Mouse (Mus musculus): ENCODE results near the gene Cypt15. TPM values are rescaled to one million over a fixed set of nuclear protein-coding genes. Genes with fewer than 3 reads are reported as not detected.
"Not testable (repeated sequence)": the region's sequence is repeated elsewhere in the genome, so short reads cannot be mapped to it uniquely, and the experiment has no call there.

Gene Cypt15
- total RNA-seq (2012; rRNA removed) (not detected in 2 replicates), polyA plus RNA-seq (2012; ENCODE audit: insufficient read depth in 1 of 2, insufficient read length in 2 of 2, low read depth in 1 of 2, low replicate concordance in 2 of 2, missing spikeins in 1 of 2) (not detected)

GRCm38 (mm10) chrX:39345967-39346366 is at the start of gene Cypt15:
Gene Cypt15 (plus strand): TSS chrX:39346267.
- H3K27me3 ChIP-seq (ENCODE audit: control insufficient read depth in 1 of 2, insufficient read depth in 2 of 2, low read length in 2 of 2); H3K9me3 ChIP-seq (replicated peaks; ENCODE audit: insufficient read depth, low read length); DNase-seq (ENCODE audit: low read depth, low spot score); H3K4me3 ChIP-seq (ENCODE audit: control insufficient read depth in 1 of 2, insufficient read depth in 1 of 2, low read depth in 2 of 2, low read length in 2 of 2); H3K79me2 ChIP-seq (ENCODE audit: control insufficient read depth, insufficient read depth, low read length, poor library complexity); H3K36me3 ChIP-seq (ENCODE audit: control insufficient read depth in 1 of 2, insufficient read depth in 2 of 2, low read length in 2 of 2); H3K27ac ChIP-seq (ENCODE audit: control insufficient read depth, low read depth, low read length); H3K9ac ChIP-seq (ENCODE audit: control insufficient read depth, low read depth, low read length, poor library complexity, severe bottlenecking); H3K4me1 ChIP-seq (ENCODE audit: control insufficient read depth in 1 of 2, insufficient read depth in 2 of 2, low read length in 2 of 2): not testable (repeated sequence)

DNA sequence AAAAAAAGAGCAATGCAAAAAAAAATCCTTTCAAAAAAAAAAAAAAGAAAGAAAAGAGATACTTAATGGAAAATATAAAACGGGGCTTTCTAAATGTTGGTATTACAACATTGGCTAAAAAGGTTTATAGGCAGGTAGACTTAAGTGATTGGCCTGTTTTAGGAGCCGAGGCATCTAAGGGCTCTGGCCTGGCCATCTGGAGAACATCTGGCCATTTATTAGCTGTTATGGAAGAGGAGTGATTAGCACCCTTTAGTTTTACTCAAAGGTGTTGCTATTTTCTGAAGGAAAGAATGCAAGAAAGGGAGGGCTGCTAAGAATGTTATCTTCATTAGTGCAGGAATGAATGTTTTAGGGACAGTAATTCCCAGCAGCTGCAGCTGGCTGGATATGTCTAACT is 24.9 kb downstream of the Cypt15 start:
- Histone ChIP-seq H3K27ac (ENCODE audit: control insufficient read depth, low read depth, low read length) (no peak overlapping the region), H3K4me3 (ENCODE audit: control insufficient read depth in 1 of 2, insufficient read depth in 1 of 2, low read depth in 2 of 2, low read length in 2 of 2) (no peak overlapping the region), H3K4me1 (ENCODE audit: control insufficient read depth in 1 of 2, insufficient read depth in 2 of 2, low read length in 2 of 2) (no peaks in the 10 kb centered on the region), H3K9ac (ENCODE audit: control insufficient read depth, low read depth, low read length, poor library complexity, severe bottlenecking) (no peak overlapping the region), H3K27me3 (ENCODE audit: control insufficient read depth in 1 of 2, insufficient read depth in 2 of 2, low read length in 2 of 2) (no peaks in the 10 kb centered on the region), H3K79me2 (ENCODE audit: control insufficient read depth, insufficient read depth, low read length, poor library complexity) (no peaks in the 10 kb centered on the region), H3K9me3 (replicated peaks; ENCODE audit: insufficient read depth, low read length) (no peaks in the 10 kb centered on the region), H3K36me3 (ENCODE audit: control insufficient read depth in 1 of 2, insufficient read depth in 2 of 2, low read length in 2 of 2) (no peaks in the 10 kb centered on the region)
- TF ChIP-seq HCFC1 (IDR thresholded peaks at IDR 0.05; ENCODE audit: low read depth, low read length) = no peak
- TF ChIP-seq ZMIZ1 (IDR thresholded peaks at IDR 0.05; ENCODE audit: low read depth, low read length) = no peak
- TF ChIP-seq POLR2AphosphoS2 (IDR thresholded peaks at IDR 0.05; ENCODE audit: low read length) = no peak
- no peak for TF ChIP-seq CHD2 (IDR thresholded peaks at IDR 0.05; ENCODE audit: low read length)
- TF ChIP-seq SMC3 (IDR thresholded peaks at IDR 0.05; ENCODE audit: low read depth, low read length) = no peak
- no peak for DNase-seq (ENCODE audit: low read depth, low spot score)

- H3K9me3 ChIP-seq (replicated peaks; ENCODE audit: insufficient read depth, low read length) = no peaks in the 10 kb centered on the region
- no peaks in the 10 kb centered on the region for H3K4me1 ChIP-seq (ENCODE audit: control insufficient read depth in 1 of 2, insufficient read depth in 2 of 2, low read length in 2 of 2)
- H3K27me3 ChIP-seq (ENCODE audit: control insufficient read depth in 1 of 2, insufficient read depth in 2 of 2, low read length in 2 of 2) = no peaks in the 10 kb centered on the region
- no peak overlapping the region for H3K27ac ChIP-seq (ENCODE audit: control insufficient read depth, low read depth, low read length)
- no peak overlapping the region for H3K9ac ChIP-seq (ENCODE audit: control insufficient read depth, low read depth, low read length, poor library complexity, severe bottlenecking)
- H3K79me2 ChIP-seq (ENCODE audit: control insufficient read depth, insufficient read depth, low read length, poor library complexity) = no peaks in the 10 kb centered on the region
- no peak overlapping the region for H3K4me3 ChIP-seq (ENCODE audit: control insufficient read depth in 1 of 2, insufficient read depth in 1 of 2, low read depth in 2 of 2, low read length in 2 of 2)
- DNase-seq (ENCODE audit: low read depth, low spot score) = no peak
- H3K36me3 ChIP-seq (ENCODE audit: control insufficient read depth in 1 of 2, insufficient read depth in 2 of 2, low read length in 2 of 2) = no peaks in the 10 kb centered on the region
- TF ChIP-seq MYB (IDR thresholded peaks at IDR 0.05; ENCODE audit: low read depth, low read length) (no peak), ZC3H11A (IDR thresholded peaks at IDR 0.05; ENCODE audit: low read depth, low read length) (no peak), GABPA (IDR thresholded peaks at IDR 0.05; ENCODE audit: low read depth, low read length) (no peak), POLR2AphosphoS2 (IDR thresholded peaks at IDR 0.05; ENCODE audit: low read length) (no peak), POLR2A (IDR thresholded peaks at IDR 0.05; ENCODE audit: control insufficient read depth in 1 of 2, insufficient read depth in 1 of 2, low read depth in 1 of 2, low read length in 2 of 2, poor library complexity in 1 of 2) (no peak), TAL1 (IDR thresholded peaks at IDR 0.05; ENCODE audit: low read length) (no peak)
Measured at GRCm38 (mm10) chrX:39378830-39379229, 32.8 kb downstream of the Cypt15 start.

DNA sequence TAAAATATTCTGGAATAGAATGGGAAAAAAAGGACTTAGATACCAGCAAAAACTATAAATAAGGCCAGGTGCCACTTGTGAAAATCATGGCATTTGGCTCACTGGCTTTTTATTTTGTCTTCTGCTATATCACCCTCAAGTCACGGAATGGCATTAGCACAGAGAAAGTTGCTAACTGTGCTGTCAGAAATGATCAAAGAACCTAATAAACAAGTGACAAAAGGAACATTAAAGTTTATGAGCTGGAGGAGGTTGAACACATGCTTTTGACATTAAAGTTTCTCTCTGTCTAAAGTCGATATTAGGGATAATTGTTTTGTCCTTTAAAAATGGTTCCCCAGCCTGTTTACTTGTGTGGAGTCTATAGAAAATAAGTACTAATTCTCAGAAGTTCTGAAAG is 37.7 kb downstream of the Cypt15 start:
- Histone ChIP-seq H3K9ac (ENCODE audit: control insufficient read depth, low read depth, low read length, poor library complexity, severe bottlenecking) (no peak overlapping the region), H3K4me1 (ENCODE audit: control insufficient read depth in 1 of 2, insufficient read depth in 2 of 2, low read length in 2 of 2) (no peaks in the 10 kb centered on the region), H3K4me3 (ENCODE audit: control insufficient read depth in 1 of 2, insufficient read depth in 1 of 2, low read depth in 2 of 2, low read length in 2 of 2) (no peak overlapping the region), H3K27me3 (ENCODE audit: control insufficient read depth in 1 of 2, insufficient read depth in 2 of 2, low read length in 2 of 2) (no peaks in the 10 kb centered on the region), H3K79me2 (ENCODE audit: control insufficient read depth, insufficient read depth, low read length, poor library complexity) (no peaks in the 10 kb centered on the region), H3K36me3 (ENCODE audit: control insufficient read depth in 1 of 2, insufficient read depth in 2 of 2, low read length in 2 of 2) (no peaks in the 10 kb centered on the region), H3K27ac (ENCODE audit: control insufficient read depth, low read depth, low read length) (no peak overlapping the region), H3K9me3 (replicated peaks; ENCODE audit: insufficient read depth, low read length) (no peaks in the 10 kb centered on the region)
- DNase-seq (ENCODE audit: low read depth, low spot score) = no peak
- TF ChIP-seq CHD2 (IDR thresholded peaks at IDR 0.05; ENCODE audit: low read length) (no peak), MXI1 (IDR thresholded peaks at IDR 0.05; ENCODE audit: low read depth, low read length) (no peak), USF1 (IDR thresholded peaks at IDR 0.05; ENCODE audit: low read depth, low read length) (no peak), ZMIZ1 (IDR thresholded peaks at IDR 0.05; ENCODE audit: low read depth, low read length) (no peak), TAL1 (IDR thresholded peaks at IDR 0.05; ENCODE audit: low read length) (no peak), RAD21 (IDR thresholded peaks at IDR 0.05; ENCODE audit: low read depth, low read length) (no peak), POLR2AphosphoS2 (IDR thresholded peaks at IDR 0.05; ENCODE audit: low read length) (no peak), JUND (IDR thresholded peaks at IDR 0.05; ENCODE audit: low read depth, low read length) (no peak), MAFK (IDR thresholded peaks at IDR 0.05; ENCODE audit: borderline replicate concordance, low read depth, low read length) (no peak), MEF2A (IDR thresholded peaks at IDR 0.05; ENCODE audit: extremely low read depth, insufficient replicate concordance, low read depth, low read length, poor library complexity, severe bottlenecking) (no peak), SIN3A (IDR thresholded peaks at IDR 0.05; ENCODE audit: low read length) (no peak), NRF1 (IDR thresholded peaks at IDR 0.05; ENCODE audit: insufficient read depth, low read depth, low read length, poor library complexity, severe bottlenecking) (no peak), MYC (IDR thresholded peaks at IDR 0.05; ENCODE audit: low read depth, low read length) (no peak), TBP (IDR thresholded peaks at IDR 0.05; ENCODE audit: low read depth, low read length) (no peak), MYB (IDR thresholded peaks at IDR 0.05; ENCODE audit: low read depth, low read length) (no peak), MAX (IDR thresholded peaks at IDR 0.05; ENCODE audit: low read length) (no peak)
